Mouse (Mus musculus) lung, postnatal 4 days (tissue): Measurements from ENCODE around the gene Trim15.
A peak's percentile ranks its signal among the peaks of the same experiment; 100 is the strongest.

Experiments used
- DNase-seq, 2 experiments: peaks; one replicate each; pipeline ENCODE4 v3.0.0; 2021

The Trim15 gene

GRCm38 (mm10) chr17:36869284-36869954, 2.4 kb upstream of the Trim15 start, which contains the start of gene Trim10:
Gene Trim10 (plus strand): TSS chr17:36869574.
- DNase-seq = no peak

GRCm38 (mm10) chr17:36868836-36869235, 1.8 kb upstream of the Trim15 start:
- DNase-seq = no peak

GRCm38 (mm10) chr17:36861680-36862079, 5.3 kb downstream of the Trim15 start:
- DNase-seq = no peak

- no peak for DNase-seq
Observed at GRCm38 (mm10) chr17:36858181-36858580, 8.8 kb downstream of the Trim15 start.

GRCm38 (mm10) chr17:36856236-36856635, 10.8 kb downstream of the Trim15 start:
- DNase-seq = no peak

- DNase-seq = no peak
Observed at GRCm38 (mm10) chr17:36855484-36855883, 11.5 kb downstream of the Trim15 start.

- DNase-seq = no peak
Observed at GRCm38 (mm10) chr17:36851627-36852026, 15.4 kb downstream of the Trim15 start.

GRCm38 (mm10) chr17:36851200-36851599, 15.8 kb downstream of the Trim15 start:
- no peak for DNase-seq

GRCm38 (mm10) chr17:36849992-36850391, 17.0 kb downstream of the Trim15 start:
- no peak for DNase-seq

- DNase-seq = no peak
Observed at GRCm38 (mm10) chr17:36848911-36849310, 18.1 kb downstream of the Trim15 start.

- DNase-seq = no peak
Observed at GRCm38 (mm10) chr17:36844725-36845124, 22.3 kb downstream of the Trim15 start.

GRCm38 (mm10) chr17:36844286-36844719, 22.7 kb downstream of the Trim15 start:
- DNase-seq = no peak

- no peak for DNase-seq
Observed at GRCm38 (mm10) chr17:36843696-36844095, 23.3 kb downstream of the Trim15 start.

- DNase-seq = no peak
Observed at GRCm38 (mm10) chr17:36840961-36841445, 26.0 kb downstream of the Trim15 start.

- DNase-seq = no peak
Observed at GRCm38 (mm10) chr17:36839931-36840330, 27.1 kb downstream of the Trim15 start.

GRCm38 (mm10) chr17:36839001-36839400, 28.0 kb downstream of the Trim15 start:
- no peak for DNase-seq

- peak; percentile 97 to 100 for DNase-seq
Observed at GRCm38 (mm10) chr17:36836874-36837647, 29.9 kb downstream of the Trim15 start, which contains the start of gene Trim26. Gene Trim26 (plus strand): TSS chr17:36837134.

- DNase-seq = no peak
Observed at GRCm38 (mm10) chr17:36836427-36836812, 30.6 kb downstream of the Trim15 start.

- peak; percentile 70 to 72 for DNase-seq
Observed at GRCm38 (mm10) chr17:36835591-36836426, 31.2 kb downstream of the Trim15 start.

GRCm38 (mm10) chr17:36832694-36833093, 34.3 kb downstream of the Trim15 start:
- DNase-seq = no peak

- no peak for DNase-seq
Observed at GRCm38 (mm10) chr17:36830470-36830869, 36.5 kb downstream of the Trim15 start.

- no peak for DNase-seq
Observed at GRCm38 (mm10) chr17:36828488-36828887, 38.5 kb downstream of the Trim15 start.

- peak; percentile 77 to 84 for DNase-seq
Observed at GRCm38 (mm10) chr17:36826002-36826401, 41.0 kb downstream of the Trim15 start.
